Mouse (Mus musculus) adrenal gland, postnatal 36 days (tissue): ENCODE results near the gene Ulk4. TPM values are rescaled to one million over a fixed set of nuclear protein-coding genes. Genes with fewer than 3 reads are reported as not detected.
A peak's percentile ranks its signal among the peaks of the same experiment; 100 is the strongest.

Experiments
- DNase-seq, 2 experiments: peaks; one replicate each; pipeline ENCODE4 v3.0.0; 2021; ENCODE audit warnings: mixed read lengths in 1 of 2
- total RNA-seq, 2 experiments: library from RNA; stranded (reverse); gene quantifications; 2 replicates each; pipeline ENCODE4 v1.2.3; 2021

The Ulk4 gene
- total RNA-seq, 2 experiments from 2014 or later, result 1.7 to 1.9 TPM

DNA sequence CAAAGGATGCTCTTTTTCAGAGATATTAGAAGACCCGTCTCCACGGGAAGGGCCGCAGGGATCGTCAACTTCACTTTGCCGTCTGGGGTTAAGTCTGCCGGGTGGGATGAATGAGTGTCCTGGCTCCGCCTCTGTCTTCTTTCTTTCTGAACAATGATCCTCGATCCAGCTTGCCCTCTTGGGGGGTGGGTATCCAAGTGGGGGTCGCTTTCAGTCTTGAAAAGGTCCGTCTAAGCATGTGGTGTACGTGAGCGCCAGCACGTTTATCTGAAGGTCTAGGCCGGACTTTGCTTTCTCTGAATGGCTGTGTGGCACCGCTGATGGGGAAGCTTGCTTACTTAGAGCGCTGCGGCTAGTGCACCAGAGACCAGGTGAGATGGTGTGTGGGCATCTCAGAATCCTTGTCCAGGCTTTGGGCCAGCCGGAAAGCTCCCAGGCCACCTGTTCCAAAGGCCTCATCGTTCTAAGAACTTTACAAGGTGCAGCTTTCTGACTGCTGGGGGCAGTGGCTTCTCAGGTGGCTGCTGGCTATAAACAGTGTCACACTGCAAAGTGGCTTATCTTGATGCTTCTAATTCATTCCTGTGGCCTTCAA lies 23.1 kb upstream of the Ulk4 start:
- DNase-seq, result no peak

DNA sequence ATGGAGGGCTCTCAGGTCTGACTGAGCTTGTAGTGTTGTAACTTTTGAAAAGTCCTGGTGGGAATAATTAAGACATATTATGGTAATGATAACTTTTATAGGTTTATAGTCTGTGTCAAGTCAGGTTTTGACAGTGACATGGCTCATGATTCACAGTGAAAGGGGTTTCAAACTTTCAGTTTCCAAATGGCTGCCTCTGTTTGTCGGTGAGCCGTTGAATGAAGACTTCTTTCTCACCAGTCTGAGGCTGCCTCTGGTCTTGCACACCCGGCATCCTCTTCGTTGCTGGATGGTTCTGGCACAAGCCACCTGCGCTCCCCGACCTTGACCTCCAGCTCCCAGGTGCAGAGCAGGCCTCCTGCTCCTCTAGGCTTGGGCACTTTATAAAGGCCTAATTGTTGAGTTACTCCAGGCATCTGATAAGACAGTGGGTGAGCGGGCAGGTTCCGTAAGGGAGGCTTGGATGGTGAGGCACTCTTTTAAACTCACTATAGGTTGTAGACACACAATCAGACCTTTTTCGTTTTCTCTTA lies 22.3 kb upstream of the Ulk4 start:
- DNase-seq, result no peak

DNA sequence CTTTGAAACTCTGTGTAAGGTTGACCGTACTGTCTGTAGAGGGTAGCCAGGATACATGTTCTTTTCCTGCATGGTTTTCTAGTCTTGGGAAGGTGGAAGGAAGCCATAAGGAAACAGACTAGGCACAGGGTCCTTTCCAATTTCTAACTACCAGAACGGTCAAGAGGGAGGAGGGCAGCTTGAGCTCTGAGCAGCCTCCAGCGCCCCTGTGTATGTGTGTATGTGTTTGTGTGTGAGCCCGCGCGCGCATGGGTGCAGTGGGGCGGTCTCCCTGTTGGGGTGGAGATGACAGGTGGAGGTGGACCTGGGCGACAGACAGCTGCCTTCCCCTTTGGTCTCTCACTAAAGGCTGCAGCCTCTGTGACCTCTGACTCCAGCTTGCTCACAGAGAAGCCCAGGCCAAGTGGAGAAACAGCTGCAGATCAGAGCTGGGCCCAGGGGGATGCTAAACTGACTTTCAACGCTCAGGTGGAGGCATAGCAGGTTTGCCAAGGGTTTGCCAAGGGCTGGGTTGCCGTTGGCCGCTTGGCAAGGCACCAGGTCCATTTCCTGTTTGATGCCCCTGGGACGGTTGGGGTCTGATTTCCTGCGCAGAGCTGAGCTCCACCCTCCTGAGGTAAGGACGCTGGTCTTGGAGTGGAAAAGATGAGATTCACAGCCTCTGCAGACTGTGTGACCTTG lies 21.6 kb upstream of the Ulk4 start:
- DNase-seq, result peak; percentile 28 to 65

DNA sequence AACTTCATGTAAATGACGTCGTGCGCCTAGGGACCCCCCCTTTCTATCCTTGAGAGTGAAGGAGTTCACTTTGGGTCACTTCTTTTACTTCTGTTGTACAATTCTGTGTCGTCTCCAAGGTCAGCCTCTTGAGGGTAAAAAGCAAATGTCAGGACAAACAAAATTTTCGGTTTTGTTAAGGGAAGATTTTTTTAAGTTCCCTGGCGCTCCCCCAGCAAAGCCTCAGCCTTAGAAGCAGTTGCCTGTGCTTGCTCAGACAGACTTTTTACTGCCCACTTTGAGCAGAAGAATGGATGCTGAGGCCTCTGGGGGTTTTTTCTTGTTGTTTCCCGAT lies 21.0 kb upstream of the Ulk4 start:
- no peak for DNase-seq

DNA sequence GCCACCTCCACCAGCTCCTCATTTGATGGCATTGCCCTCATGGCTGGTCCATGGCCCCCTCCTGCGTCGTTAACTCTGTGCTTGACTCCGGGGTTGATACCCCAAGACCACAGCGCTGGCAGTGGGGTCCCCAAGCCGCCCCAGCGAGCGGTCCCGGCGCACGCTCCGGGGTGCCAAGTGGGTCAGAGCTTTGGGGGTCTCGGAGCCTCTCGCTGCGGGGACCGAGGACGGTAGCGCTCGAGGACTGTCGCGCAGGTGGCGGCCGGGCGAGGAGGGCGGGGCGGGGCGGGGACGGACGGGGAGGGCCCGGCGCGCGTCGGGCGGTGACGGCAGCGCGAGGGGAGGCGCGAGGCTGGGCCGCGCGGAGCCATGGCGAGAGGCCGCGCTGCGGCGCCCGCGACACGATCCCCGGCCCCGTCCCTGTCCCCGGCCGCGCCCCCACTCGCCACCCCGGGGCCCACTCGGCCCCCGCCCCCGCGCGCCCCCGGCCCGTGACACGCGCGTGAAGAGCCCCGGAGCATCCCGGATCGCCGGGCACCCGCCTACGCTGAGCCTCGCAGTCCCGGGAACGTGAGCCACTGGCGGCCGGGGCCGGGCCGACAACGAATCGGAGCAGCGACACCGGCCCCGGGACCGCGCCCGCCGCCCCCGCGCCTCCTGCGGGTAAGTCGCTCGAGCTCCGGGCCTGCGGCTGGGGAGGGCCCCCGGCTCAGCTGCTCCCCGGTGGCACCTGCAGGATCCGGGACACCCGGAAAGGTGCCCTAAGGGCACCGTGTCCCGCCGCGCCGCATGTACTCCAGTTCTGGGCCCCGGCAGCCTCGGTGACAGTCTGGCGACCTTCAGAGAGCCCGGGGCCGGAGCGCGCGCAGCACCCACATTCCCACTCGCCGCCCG lies 20.4 kb upstream of the Ulk4 start, which contains the start of gene Trak1:
TSS of gene Trak1 (plus strand) at position 332 of the 894 bp plus-strand sequence.
- DNase-seq, result peak; percentile 76 to 88

DNA sequence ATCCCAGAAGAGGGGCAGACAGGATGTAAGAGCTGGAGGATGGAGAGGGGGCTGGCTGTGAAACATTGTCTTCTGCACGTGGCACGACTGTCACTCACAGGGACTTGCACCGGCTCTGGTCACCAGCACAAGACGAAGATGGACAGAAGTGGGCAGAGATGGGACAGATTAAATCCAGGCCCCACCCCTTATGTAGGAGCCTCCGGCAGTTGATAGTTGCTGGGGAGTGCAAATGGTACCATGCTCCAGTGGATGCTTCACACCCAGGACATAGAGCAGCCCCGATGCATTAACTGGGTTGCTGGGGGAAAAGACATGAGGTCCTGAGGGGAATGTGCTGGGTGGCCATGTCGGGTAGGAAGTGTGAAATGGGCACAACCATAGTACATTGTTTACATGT lies 18.2 kb upstream of the Ulk4 start:
- DNase-seq, result no peak

DNA sequence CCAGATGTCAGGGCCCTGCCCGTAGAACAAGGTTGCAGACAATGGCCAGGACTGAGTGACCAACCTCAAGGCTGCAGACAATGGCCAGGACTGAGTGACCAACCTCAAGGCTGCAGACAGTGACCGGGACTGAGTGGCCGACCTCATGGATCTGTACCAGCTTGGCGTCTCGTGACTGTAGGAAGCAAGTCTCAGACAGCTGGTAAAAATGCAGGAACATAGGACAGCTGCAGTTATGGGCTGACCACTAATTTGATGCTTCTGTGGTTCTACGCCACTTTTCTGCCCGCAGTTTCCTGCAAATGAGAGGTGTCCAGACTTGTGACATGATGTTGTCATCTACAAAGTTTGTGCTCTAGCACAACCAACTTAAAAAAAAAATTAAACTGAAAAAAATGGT lies 16.2 kb upstream of the Ulk4 start:
- no peak for DNase-seq

DNA sequence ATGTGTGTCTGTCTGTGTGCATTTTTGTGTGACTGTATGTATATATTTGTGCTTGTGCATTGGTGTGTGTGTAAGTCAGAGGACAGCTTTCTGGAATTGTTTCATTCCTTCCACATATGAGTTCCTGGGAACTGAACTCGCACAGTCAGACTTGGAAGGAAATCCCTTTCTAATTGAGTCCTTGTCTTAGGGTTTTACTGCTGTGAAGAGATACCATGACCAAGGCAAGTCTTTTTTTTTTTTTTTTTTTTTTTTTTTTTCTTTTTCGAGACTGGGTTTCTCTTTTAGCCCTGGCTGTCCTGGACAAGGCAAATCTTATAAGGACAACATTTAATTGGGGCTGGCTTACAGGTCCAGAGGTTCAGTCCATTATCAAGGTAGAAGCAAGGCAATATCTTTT lies 14.3 kb upstream of the Ulk4 start:
- DNase-seq, result no peak

DNA sequence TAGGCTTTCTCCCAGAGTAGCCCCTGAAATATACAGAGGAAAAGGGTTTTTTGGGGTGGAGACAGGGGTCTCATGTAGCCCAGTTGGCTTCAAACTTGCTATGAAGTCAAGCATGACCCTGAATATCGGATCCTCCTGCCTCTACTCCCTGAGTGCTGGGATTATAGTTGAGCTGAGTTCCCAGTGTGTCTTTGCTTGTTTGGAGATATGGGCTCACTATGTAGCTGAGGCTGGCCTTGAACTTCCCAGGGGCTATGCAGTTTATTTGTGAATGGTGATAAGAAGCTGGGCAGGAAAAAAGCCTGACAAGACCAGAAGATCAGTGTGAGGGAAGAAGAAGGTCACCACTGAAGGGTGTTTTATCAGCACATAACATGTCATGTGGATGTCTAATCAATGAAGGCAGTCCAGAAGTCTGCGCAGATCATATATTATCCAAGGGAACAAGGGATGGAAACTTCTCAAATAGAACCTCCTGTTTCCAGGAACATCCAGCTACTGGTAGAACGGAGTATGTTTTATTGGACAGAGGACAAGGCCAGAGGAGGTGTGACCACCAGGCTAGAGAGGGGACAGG lies 9.4 kb upstream of the Ulk4 start:
- no peak for DNase-seq

DNA sequence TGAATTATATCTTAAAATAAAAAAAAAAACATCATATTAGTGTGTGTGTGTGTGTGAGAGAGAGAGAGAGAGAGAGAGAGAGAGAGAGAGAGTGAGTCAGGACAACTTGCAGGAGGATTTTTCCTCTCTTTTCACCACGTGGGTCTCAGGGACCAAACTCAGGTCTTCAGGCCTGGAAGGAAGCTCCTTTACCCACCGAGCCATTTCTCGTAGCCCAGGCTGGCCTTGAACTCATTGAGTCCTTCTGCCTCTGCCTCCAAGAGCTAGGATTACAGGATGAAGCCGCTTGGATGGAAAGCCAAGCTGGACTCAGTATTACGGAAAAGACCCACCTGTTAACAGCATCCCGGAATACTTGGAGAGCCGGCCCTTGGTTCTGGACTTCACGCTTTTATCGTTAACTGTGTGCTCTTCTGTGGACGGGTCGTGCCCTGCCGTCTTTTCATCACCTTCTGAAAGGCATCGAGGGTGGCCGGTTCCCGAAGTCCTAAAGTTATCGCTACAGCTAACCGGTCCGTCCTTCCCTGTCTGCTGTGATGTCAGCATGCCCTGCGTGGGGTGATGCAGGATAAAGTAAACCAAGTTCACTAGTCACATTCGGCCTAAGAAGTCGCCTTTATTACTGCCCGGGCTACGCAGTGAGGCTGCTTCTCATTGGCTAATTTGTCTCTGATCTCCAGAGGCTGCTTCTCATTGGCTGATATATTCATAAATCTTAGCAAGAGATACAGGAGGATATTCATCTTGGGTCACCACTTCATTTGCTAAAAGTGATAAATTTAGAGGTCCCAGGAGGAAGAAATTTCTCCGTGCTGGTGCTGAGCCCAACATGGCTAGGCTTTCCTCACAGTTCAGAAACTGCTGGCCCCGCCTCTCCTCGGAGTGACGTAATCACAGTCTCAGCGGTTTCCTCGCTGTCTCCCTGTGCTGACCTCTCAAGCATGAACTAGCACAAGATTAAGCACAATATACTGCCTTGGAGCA lies 8.6 kb upstream of the Ulk4 start:
- DNase-seq, result peak; percentile 73 to 80

DNA sequence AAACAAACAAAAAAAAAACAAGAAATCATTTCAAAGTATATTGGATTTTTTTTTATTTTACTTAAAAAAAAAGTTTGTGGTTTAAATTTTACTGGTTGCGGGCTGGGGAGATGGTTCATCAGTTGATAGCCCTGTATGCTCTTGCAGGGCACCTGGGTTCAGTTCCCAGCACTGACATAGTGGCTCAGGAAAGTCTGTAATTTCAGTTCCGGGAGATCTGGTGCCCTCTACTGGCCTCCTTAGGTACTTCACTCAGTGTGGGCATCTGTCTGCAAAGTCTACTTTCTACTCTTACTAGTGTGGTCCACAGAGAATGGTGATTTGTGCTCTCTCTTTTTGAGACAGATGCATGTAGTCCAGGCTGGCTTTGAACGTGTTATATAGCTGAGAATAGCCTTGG lies 7.4 kb upstream of the Ulk4 start:
- no peak for DNase-seq

DNA sequence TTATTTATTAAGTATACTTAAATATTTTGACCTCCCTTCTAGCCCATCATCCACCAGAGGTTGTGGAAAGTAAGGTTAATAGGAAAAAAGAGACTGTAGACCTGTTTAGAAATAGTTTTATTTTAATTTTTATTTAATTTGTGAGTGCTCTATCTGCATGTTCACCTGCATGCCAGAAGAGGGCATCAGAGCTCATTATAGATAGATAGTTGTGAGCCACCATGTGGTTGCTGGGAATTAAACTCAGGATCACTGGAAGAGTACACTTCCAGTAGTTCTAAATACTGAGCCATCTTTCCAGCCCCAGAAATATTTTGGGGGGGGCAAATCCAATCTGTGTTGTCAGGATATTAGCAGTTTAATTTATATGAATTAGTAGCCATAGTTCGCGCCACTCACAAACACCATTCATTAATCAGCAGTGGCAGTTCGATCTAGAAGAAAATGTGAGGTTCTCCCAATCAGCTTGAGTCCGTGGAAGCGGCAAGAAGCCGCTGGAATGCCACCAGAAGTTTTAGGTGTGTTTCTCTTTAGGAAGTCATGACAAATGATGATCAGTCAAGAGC lies 6.7 kb upstream of the Ulk4 start:
- no peak for DNase-seq

DNA sequence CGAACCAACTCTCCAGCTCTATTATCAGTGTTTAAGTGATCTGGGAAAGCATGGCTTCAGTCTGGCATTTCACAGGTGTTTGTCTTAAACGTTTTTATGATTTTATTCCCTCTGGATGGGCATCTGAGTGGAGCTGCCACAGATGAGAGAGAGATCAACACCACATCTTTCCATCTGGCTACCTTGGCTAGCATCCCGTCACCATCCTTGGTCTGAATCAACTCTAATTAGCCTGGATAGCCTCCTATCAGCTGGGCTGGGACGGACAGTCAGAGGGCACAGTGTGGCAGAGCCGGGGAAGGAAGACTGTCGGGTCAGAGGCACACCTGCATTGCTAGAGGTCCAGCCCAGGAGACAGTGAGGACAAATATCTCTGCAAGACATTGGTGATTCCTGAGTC lies 4.9 kb upstream of the Ulk4 start:
- no peak for DNase-seq

DNA sequence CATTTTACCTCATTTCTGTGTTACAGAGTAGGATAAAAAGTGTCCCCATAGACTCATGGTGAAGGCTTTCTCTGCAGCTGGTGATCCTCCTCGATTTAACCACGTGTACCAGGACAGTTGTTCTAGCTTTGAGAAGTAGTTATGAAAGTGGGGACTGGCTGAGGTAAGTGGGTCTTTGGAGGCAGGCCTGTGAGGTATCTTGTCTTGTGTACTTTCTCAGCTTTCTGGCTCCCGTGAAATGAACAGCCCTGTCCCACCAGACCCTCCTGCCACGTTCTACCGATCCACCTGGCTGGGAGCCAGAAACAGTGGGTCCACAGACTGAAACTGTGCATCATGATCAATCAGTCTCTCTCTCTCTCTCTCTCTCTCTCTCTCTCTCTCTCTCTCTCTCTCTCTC lies 2.2 kb upstream of the Ulk4 start:
- no peak for DNase-seq

DNA sequence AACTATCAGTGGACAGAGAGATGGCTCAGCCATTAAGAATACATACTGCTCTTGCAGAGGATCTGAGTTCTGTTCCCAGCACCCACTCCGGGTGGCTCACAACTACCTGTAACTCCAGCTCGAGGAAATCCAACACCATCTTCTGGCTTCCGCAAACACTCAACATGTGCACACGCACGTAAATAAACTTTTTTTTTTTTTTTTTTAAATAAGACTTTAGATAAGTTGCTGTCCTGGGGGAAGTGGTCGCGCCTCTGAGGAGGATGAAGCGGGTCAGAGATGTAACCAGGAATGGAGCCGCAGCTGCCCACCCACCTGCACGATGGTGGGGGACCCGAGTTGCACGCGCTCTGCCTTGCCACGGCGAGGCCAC lies 266 bp downstream of the Ulk4 start:
- DNase-seq, result no peak

DNA sequence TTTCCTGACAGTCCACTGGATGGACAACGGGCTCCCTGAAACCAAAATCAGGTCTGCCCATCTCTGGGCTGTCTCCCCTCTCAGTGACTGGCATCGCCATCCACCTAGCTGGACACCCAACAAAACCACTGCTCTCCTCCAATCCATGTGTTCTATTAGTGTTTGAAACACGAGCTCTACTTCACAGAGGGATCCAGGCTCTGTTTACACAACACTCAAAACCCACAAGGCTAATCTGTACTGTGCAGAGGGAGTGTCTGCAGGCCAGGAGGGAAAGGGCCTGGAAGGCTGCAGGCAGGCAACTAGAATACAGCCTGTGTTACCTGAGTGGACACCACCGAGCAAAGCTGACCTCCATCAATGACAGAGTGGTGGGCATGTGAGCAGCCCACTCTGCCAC lies 5.4 kb downstream of the Ulk4 start:
- no peak for DNase-seq

DNA sequence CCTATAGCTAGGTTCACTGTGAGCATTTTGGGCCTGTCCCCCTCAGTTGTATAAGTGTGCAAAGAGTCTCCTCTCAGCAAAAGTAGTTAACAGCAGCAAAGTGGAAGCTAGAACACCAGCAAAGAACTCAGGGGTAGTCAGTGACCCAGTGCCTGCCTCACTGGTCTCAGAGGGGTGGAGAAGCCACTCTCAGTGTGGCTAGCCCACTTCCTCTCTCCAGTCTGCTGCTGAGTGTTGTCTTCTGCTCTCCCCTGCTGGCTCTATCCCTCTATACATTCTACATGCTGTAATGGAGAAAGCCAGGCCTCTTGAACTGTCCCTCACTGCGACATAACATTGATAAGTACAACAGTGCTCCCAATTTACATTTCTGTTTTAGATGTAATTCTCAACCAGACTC lies 5.8 kb downstream of the Ulk4 start:
- DNase-seq, result no peak

DNA sequence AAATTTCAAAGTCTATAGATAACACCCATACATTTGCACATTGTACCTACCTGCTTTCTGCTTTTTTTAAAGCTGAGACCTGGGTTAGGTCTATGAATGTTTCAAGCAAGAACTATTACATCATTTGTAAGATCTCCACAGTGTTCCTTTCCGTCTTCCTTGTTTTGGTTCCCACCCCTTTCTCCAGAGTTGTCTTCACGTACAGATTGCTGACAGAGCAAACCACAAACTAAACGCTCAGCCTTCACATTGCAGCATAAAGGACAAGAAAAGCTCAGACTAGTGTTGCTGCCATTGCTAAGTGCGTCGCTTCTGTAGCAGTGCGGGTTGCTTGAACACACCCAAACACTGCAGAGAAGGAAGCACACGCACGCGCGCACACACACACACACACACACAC lies 11.7 kb downstream of the Ulk4 start:
- no peak for DNase-seq

DNA sequence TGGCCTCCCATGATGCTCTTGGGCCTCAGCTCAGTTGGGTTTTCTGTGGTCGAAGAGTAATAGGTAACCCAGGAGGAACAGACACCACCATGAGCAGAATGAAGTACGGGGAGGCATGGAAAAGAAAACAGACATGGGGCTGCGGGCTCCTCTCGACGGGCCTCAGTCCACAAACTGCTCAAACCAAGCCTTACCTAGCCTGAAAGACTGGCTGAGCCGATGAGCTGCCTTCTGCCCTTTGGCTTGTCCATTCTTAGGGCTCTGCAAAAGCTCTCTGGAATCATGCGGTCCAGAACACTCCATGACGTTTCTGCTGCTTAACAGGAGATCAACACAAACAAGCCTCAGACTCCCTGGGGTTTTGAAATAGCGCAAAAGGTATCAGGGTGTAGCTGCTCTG lies 19.9 kb downstream of the Ulk4 start:
- no peak for DNase-seq

DNA sequence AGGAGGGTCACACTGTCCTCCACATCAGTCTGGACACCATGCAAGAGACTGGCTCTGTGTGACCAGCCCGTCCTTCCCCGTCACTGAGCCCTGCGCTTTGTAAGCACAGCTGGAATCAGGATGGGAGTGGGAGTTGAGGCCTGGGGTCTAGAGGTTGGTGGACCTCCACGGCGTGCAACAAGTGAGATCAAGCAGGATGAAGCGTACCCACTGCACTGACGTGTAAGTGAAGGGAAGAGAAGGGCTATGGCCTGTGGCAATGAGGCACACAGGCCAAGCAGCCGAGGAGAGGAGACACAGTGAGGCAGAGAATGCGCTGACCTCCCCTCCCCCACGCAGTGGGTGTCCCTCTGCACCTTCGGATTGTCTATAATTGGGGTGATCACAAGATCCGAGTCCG lies 22.2 kb downstream of the Ulk4 start:
- DNase-seq, result no peak

DNA sequence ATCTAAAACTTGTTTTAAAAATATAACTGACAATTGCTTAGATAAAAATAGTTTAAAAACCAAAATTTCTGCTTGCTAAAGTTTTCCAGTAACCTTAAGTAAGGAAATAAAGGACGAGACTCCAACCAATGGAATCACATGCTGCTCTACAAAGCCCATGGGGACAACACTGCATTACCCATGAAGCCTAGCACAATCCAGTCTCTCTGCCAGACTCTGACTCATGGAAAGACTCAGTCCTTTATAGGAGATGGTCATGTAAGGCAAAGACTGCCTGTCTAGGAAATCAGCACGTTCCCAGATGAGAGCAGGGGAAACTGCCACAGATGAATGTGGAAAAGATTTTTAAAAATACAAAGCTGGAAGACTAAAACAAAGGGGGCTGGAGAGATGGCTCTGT lies 23.0 kb downstream of the Ulk4 start:
- DNase-seq, result peak in 1 of 2 experiments; percentile 20
